Mouse (Mus musculus) embryonic fibroblast, embryonic 13.5 days (primary cell): ENCODE measurements around the gene Zfp691. TPM values are rescaled to one million over a fixed set of nuclear protein-coding genes. Genes with fewer than 3 reads are reported as not detected.

Experiments used
- H3K27ac ChIP-seq: 2 replicates; pipeline ENCODE4 v1.5.1; 2012; ENCODE audit warnings: low read length, control low read depth, inconsistent platforms; ENCODE audit not compliant: insufficient read depth
- H3K4me1 ChIP-seq: 2 replicates; pipeline ENCODE4 v1.6.1; 2011; ENCODE audit warnings: low read length; ENCODE audit not compliant: control insufficient read depth, insufficient read depth
- H3K4me3 ChIP-seq: 2 replicates; pipeline ENCODE4 v1.5.1; 2011; ENCODE audit warnings: mild to moderate bottlenecking, control low read depth, low read length; ENCODE audit not compliant: insufficient read depth
- CTCF ChIP-seq: IDR thresholded peaks from 2 replicates; pipeline ENCODE4 v1.5.1; 2011; ENCODE audit warnings: mild to moderate bottlenecking, control low read depth, low read length, moderate library complexity, borderline replicate concordance; ENCODE audit not compliant: insufficient read depth
- POLR2A ChIP-seq: IDR thresholded peaks from 2 replicates; pipeline ENCODE4 v1.6.1; 2011; ENCODE audit warnings: low read depth, mild to moderate bottlenecking, control low read depth, low read length, moderate library complexity
- polyA plus RNA-seq: library from polyadenylated mRNA; stranded (reverse); fragments of >200 nt; gene quantifications from 2 replicates; pipeline ENCODE4 v1.2.4, GENCODE M21; 2011; ENCODE audit warnings: low read depth; ENCODE audit not compliant: missing spikeins, insufficient read length

The Zfp691 gene
- 4.9 and 9.0 TPM in 2 replicates for polyA plus RNA-seq

GRCm38 (mm10) chr4:119173851-119174453, at the start of gene Zfp691:
Gene Zfp691, minus strand, starts transcription at chr4:119174195.
- Histone ChIP-seq H3K27ac (no peak within 1 kb of the TSS), H3K4me3 (peak within 1 kb of the TSS; percentile 87), H3K4me1 (peaks cover 2% of the 10 kb centered on the region; the same call in 1 of the 2 replicates)
- TF ChIP-seq CTCF: no peak
- peak; percentile 85 for TF ChIP-seq POLR2A

- no peak overlapping the region for H3K27ac ChIP-seq
- no peaks in the 10 kb centered on the region for H3K4me1 ChIP-seq
- no peak overlapping the region for H3K4me3 ChIP-seq
- no peak for TF ChIP-seq POLR2A
- peak; percentile 51; the same call in 1 of the 2 replicates for TF ChIP-seq CTCF
These were observed 49.7 kb upstream of the Zfp691 start for GRCm38 (mm10) chr4:119223696-119224095.

GRCm38 (mm10) chr4:119218169-119218568, 44.2 kb upstream of the Zfp691 start, which contains the start of gene Tmem269:
Gene Tmem269, minus strand, starts transcription at chr4:119218217.
- H3K4me1 ChIP-seq: no peaks in the 10 kb centered on the region; the same call in 1 of the 2 replicates
- no peak for TF ChIP-seq CTCF
- no peak for TF ChIP-seq POLR2A
- H3K27ac ChIP-seq: no peak within 1 kb of the TSS
- no peak within 1 kb of the TSS for H3K4me3 ChIP-seq

GRCm38 (mm10) chr4:119216667-119217066, 42.7 kb upstream of the Zfp691 start:
- TF ChIP-seq POLR2A (no peak), CTCF (no peak)
- no peaks in the 10 kb centered on the region; the same call in 1 of the 2 replicates for H3K4me1 ChIP-seq

GRCm38 (mm10) chr4:119204672-119205071, 30.7 kb upstream of the Zfp691 start:
- no peaks in the 10 kb centered on the region for H3K4me1 ChIP-seq
- peak; percentile 89 for TF ChIP-seq CTCF
- no peak for TF ChIP-seq POLR2A
- H3K27ac ChIP-seq: no peak overlapping the region
- H3K4me3 ChIP-seq: no peak overlapping the region

More at GRCm38 (mm10) chr4:119216667-119217066, 42.7 kb upstream of the Zfp691 start:
- no peak overlapping the region for H3K4me3 ChIP-seq
- no peak overlapping the region for H3K27ac ChIP-seq

- Histone ChIP-seq H3K27ac (no peak overlapping the region), H3K4me1 (0 out of 2 replicates have a peak, but pooled peaks cover 5% of the 10 kb centered on the region), H3K4me3 (no peak overlapping the region)
- TF ChIP-seq CTCF (no peak), POLR2A (no peak)
These were observed 24.1 kb upstream of the Zfp691 start for GRCm38 (mm10) chr4:119198105-119198504.

- peak overlapping the region; percentile 68 for H3K4me3 ChIP-seq
These were observed 21.8 kb upstream of the Zfp691 start for GRCm38 (mm10) chr4:119195582-119196320.

GRCm38 (mm10) chr4:119194909-119195581, 21.1 kb upstream of the Zfp691 start, which contains the start of gene Svbp:
Gene Svbp, plus strand, starts transcription at chr4:119195306.
- Histone ChIP-seq H3K27ac (peak within 1 kb of the TSS; percentile 60), H3K4me1 (0 out of 2 replicates have a peak, but pooled peaks cover 5% of the 10 kb centered on the region), H3K4me3 (peak within 1 kb of the TSS; percentile 68)
- TF ChIP-seq POLR2A (peak; percentile 66), CTCF (no peak)

More at GRCm38 (mm10) chr4:119195582-119196320, 21.8 kb upstream of the Zfp691 start:
- TF ChIP-seq POLR2A (no peak), CTCF (no peak)
- Histone ChIP-seq H3K27ac (no peak overlapping the region), H3K4me1 (0 out of 2 replicates have a peak, but pooled peaks cover 5% of the 10 kb centered on the region)

- Histone ChIP-seq H3K4me1 (0 out of 2 replicates have a peak, but pooled peaks cover 5% of the 10 kb centered on the region), H3K4me3 (no peak overlapping the region), H3K27ac (no peak overlapping the region)
- TF ChIP-seq CTCF: no peak
These were observed 18.8 kb upstream of the Zfp691 start for GRCm38 (mm10) chr4:119192757-119193156.

GRCm38 (mm10) chr4:119191273-119191672, 17.3 kb upstream of the Zfp691 start:
- Histone ChIP-seq H3K27ac (no peak overlapping the region), H3K4me3 (no peak overlapping the region), H3K4me1 (0 out of 2 replicates have a peak, but pooled peaks cover 5% of the 10 kb centered on the region)
- no peak for TF ChIP-seq POLR2A
- TF ChIP-seq CTCF: no peak
